Mouse (Mus musculus) CH12.LX (cell line): ENCODE measurements at regions not wholly inside any gene's neighbourhood (a gene's known extent, or its start where the extent isn't known, plus 50 kb on each side); places are given as distances from the start of the nearest gene placed in this dataset.

ENCODE experiments used
- DNase-seq: peaks from one replicate; pipeline ENCODE4 v3.0.0-alpha.2; 2013; ENCODE audit errors: extremely low read depth
- H3K27ac ChIP-seq: 2 replicates; pipeline ENCODE4 v1.5.1; 2012; ENCODE audit warnings: low read depth, mild to moderate bottlenecking, control low read depth, moderate library complexity; ENCODE audit not compliant: insufficient read depth
- H3K27me3 ChIP-seq: replicated peaks from 2 replicates; pipeline ENCODE3; 2012; ENCODE audit warnings: inconsistent platforms
- H3K36me3 ChIP-seq, 2 experiments: replicated peaks in 1 of 2; 2 replicates each; pipeline versions ENCODE3 to v1.6.1; 2012; ENCODE audit warnings: inconsistent platforms in 1 of 2, low read length in 1 of 2, mild to moderate bottlenecking in 1 of 2, mixed read lengths in 1 of 2, moderate library complexity in 1 of 2; ENCODE audit not compliant: control insufficient read depth in 1 of 2, insufficient read depth in 1 of 2
- H3K4me1 ChIP-seq, 2 experiments: 2 replicates each; pipeline ENCODE4 v1.6.1; 2012; ENCODE audit warnings: inconsistent platforms in 1 of 2, moderate library complexity in 1 of 2; ENCODE audit not compliant: insufficient read depth in 2 of 2, control insufficient read depth in 1 of 2
- H3K4me2 ChIP-seq: 2 replicates; pipeline ENCODE4 v1.6.1; 2012; ENCODE audit warnings: low read depth, mild to moderate bottlenecking, control low read depth; ENCODE audit not compliant: poor library complexity, insufficient read depth, severe bottlenecking
- H3K4me3 ChIP-seq, 3 experiments: fragments of 150-350 bp in 1 of 3; sonication (generic) in 1 of 3; replicated peaks in 1 of 3; 2 replicates each; pipeline versions ENCODE3 to v1.5.1; 2011 to 2012; ENCODE audit warnings: low read depth in 2 of 3, low read length in 2 of 3, mild to moderate bottlenecking in 2 of 3, moderate library complexity in 2 of 3, control low read depth in 1 of 3, improper control_type of control experiment in 1 of 3, inconsistent platforms in 1 of 3, mixed read lengths in 1 of 3; ENCODE audit not compliant: poor library complexity in 1 of 3
- H3K79me2 ChIP-seq: replicated peaks from 2 replicates; pipeline ENCODE4 v1.6.1; 2012; ENCODE audit warnings: mild to moderate bottlenecking, moderate library complexity; ENCODE audit not compliant: control insufficient read depth, poor library complexity, insufficient read depth, severe bottlenecking; ENCODE audit errors: extremely low read depth
- H3K9ac ChIP-seq: 2 replicates; pipeline ENCODE4 v1.6.1; 2012; ENCODE audit warnings: low read depth, mild to moderate bottlenecking, control low read depth, moderate library complexity; ENCODE audit not compliant: insufficient read depth
- H3K9me3 ChIP-seq: replicated peaks from 2 replicates; pipeline ENCODE3; 2012; ENCODE audit warnings: low read length, inconsistent platforms, mixed read lengths
- BHLHE40 ChIP-seq: IDR thresholded peaks from 2 replicates; pipeline ENCODE4 v1.6.1; 2011; ENCODE audit warnings: mild to moderate bottlenecking, low read depth, low read length, improper control_type of control experiment
- ELF1 ChIP-seq: IDR thresholded peaks from 2 replicates; pipeline ENCODE4 v1.6.1; 2014; ENCODE audit warnings: low read depth, mild to moderate bottlenecking, inconsistent platforms, low read length, improper control_type of control experiment
- EP300 ChIP-seq: IDR thresholded peaks from 2 replicates; pipeline ENCODE4 v1.6.1; 2011; ENCODE audit warnings: low read length, improper control_type of control experiment
- GABPA ChIP-seq: IDR thresholded peaks from 2 replicates; pipeline ENCODE4 v1.6.1; 2012; ENCODE audit warnings: low read depth, low read length, improper control_type of control experiment, inconsistent platforms; ENCODE audit not compliant: insufficient replicate concordance
- HCFC1 ChIP-seq: IDR thresholded peaks from 2 replicates; pipeline ENCODE4 v1.6.1; 2012; ENCODE audit warnings: low read depth, mild to moderate bottlenecking, inconsistent platforms, low read length, improper control_type of control experiment
- IRF4 ChIP-seq: IDR thresholded peaks from 2 replicates; pipeline ENCODE4 v1.6.1; 2014; ENCODE audit warnings: low read depth, mild to moderate bottlenecking, inconsistent platforms, low read length, improper control_type of control experiment
- JUND ChIP-seq: conservative IDR thresholded peaks from 2 replicates; pipeline ENCODE4 v1.6.1; 2011; ENCODE audit warnings: low read depth, low read length, improper control_type of control experiment
- KAT2A ChIP-seq: IDR thresholded peaks from 2 replicates; pipeline ENCODE4 v1.6.1; 2012; ENCODE audit warnings: low read length, improper control_type of control experiment, inconsistent platforms; ENCODE audit not compliant: insufficient replicate concordance
- MAFK ChIP-seq: IDR thresholded peaks from 2 replicates; pipeline ENCODE4 v1.6.1; 2011; ENCODE audit warnings: low read length, improper control_type of control experiment; ENCODE audit not compliant: insufficient replicate concordance
- MAX ChIP-seq: IDR thresholded peaks from 2 replicates; pipeline ENCODE4 v1.6.1; 2011; ENCODE audit warnings: low read length, improper control_type of control experiment
- MAZ ChIP-seq: IDR thresholded peaks from 2 replicates; pipeline ENCODE4 v1.6.1; 2012; ENCODE audit warnings: low read depth, mild to moderate bottlenecking, inconsistent platforms, low read length, improper control_type of control experiment, moderate library complexity
- MEF2A ChIP-seq: IDR thresholded peaks from 2 replicates; pipeline ENCODE4 v1.6.1; 2014; ENCODE audit warnings: low read depth, mild to moderate bottlenecking, inconsistent platforms, low read length, improper control_type of control experiment, borderline replicate concordance
- MXI1 ChIP-seq: IDR thresholded peaks from 2 replicates; pipeline ENCODE4 v1.6.1; 2011; ENCODE audit warnings: mild to moderate bottlenecking, low read depth, low read length, improper control_type of control experiment
- MYC ChIP-seq: IDR thresholded peaks from 2 replicates; pipeline ENCODE4 v1.6.1; 2011; ENCODE audit warnings: low read depth, mild to moderate bottlenecking, improper control_type of control experiment, low read length
- NELFE ChIP-seq: IDR thresholded peaks from 2 replicates; pipeline ENCODE4 v1.6.1; 2011; ENCODE audit warnings: low read depth, low read length, improper control_type of control experiment
- POLR2A ChIP-seq: IDR thresholded peaks from 2 replicates; pipeline ENCODE4 v1.6.1; 2011; ENCODE audit warnings: low read depth, mild to moderate bottlenecking, improper control_type of control experiment, low read length
- POLR2AphosphoS2 ChIP-seq: IDR thresholded peaks from 2 replicates; pipeline ENCODE4 v1.6.1; 2011; ENCODE audit warnings: low read depth, low read length, improper control_type of control experiment
- RAD21 ChIP-seq: IDR thresholded peaks from 2 replicates; pipeline ENCODE4 v1.6.1; 2011; ENCODE audit warnings: low read depth, mild to moderate bottlenecking, low read length, improper control_type of control experiment, moderate library complexity
- SIN3A ChIP-seq: IDR thresholded peaks from 2 replicates; pipeline ENCODE4 v1.6.1; 2012; ENCODE audit warnings: low read length, improper control_type of control experiment, inconsistent platforms
- SMC3 ChIP-seq: IDR thresholded peaks from 2 replicates; pipeline ENCODE4 v1.6.1; 2011; ENCODE audit warnings: low read depth, low read length, improper control_type of control experiment
- TBP ChIP-seq: conservative IDR thresholded peaks from 2 replicates; pipeline ENCODE4 v1.6.1; 2011; ENCODE audit warnings: low read depth, low read length, improper control_type of control experiment
- TCF12 ChIP-seq: IDR thresholded peaks from 2 replicates; pipeline ENCODE4 v1.6.1; 2014; ENCODE audit warnings: low read depth, mild to moderate bottlenecking, inconsistent platforms, low read length, improper control_type of control experiment
- USF2 ChIP-seq: conservative IDR thresholded peaks from 2 replicates; pipeline ENCODE4 v1.6.1; 2011; ENCODE audit warnings: low read depth, low read length, improper control_type of control experiment
- ZC3H11A ChIP-seq: IDR thresholded peaks from 2 replicates; pipeline ENCODE4 v1.6.1; 2012; ENCODE audit warnings: low read depth, mild to moderate bottlenecking, inconsistent platforms, low read length, improper control_type of control experiment
- ZKSCAN1 ChIP-seq: IDR thresholded peaks from 2 replicates; pipeline ENCODE4 v1.6.1; 2012; ENCODE audit warnings: low read depth, inconsistent platforms, low read length, improper control_type of control experiment, borderline replicate concordance
- dilution Hi-C: fragments of 300-500 bp; cut with MboI; formaldehyde crosslinking; loops from 2 replicates; pipeline ENCODE4 v1.14.3; 2020; ENCODE audit warnings: low sequenced_read_pairs; ENCODE audit not compliant: extremely low pct_unique_long_range_greater_than_20kb, extremely low pct_ligation_motif_present
- in situ Hi-C: fragments of 300-500 bp; cut with MboI; formaldehyde crosslinking; loops from 3 replicates; pipeline ENCODE4 v1.14.3; 2019; ENCODE audit warnings: low sequenced_read_pairs, low pct_ligation_motif_present, low pct_unique_long_range_greater_than_20kb, mixed read lengths

GRCm38 (mm10) chr2:166237554-166238269, 82.2 kb upstream of the Sulf2 start:
- Histone ChIP-seq H3K36me3 (no peaks in the 10 kb centered on the region), H3K9ac (no peak overlapping the region), H3K4me1 (no peaks in the 10 kb centered on the region; a peak in 1 of 4 replicates), H3K79me2 (no peaks in the 10 kb centered on the region), H3K27ac (no peak overlapping the region), H3K4me3 (no peak overlapping the region), H3K9me3 (peaks cover 19% of the 10 kb centered on the region), H3K27me3 (peaks cover 36% of the 10 kb centered on the region), H3K4me2 (no peak overlapping the region)
- no peak for TF ChIP-seq TBP
- TF ChIP-seq MXI1: no peak
- TF ChIP-seq GABPA: no peak
- TF ChIP-seq POLR2A: no peak
- TF ChIP-seq SIN3A: no peak
- no peak for TF ChIP-seq MYC
- no peak for TF ChIP-seq POLR2AphosphoS2
- no peak for TF ChIP-seq JUND
- no peak for TF ChIP-seq ZC3H11A
- no peak for TF ChIP-seq ELF1
- TF ChIP-seq MAX: no peak
- no peak for TF ChIP-seq SMC3
- TF ChIP-seq KAT2A: no peak
- no peak for TF ChIP-seq USF2
- no peak for TF ChIP-seq EP300
- TF ChIP-seq NELFE: no peak
- no peak for TF ChIP-seq BHLHE40
- dilution Hi-C loops: no loop called here
- no peak for DNase-seq
- in situ Hi-C loops: no loop called here

GRCm38 (mm10) chr2:166236102-166236501, 80.6 kb upstream of the Sulf2 start:
- dilution Hi-C loops (no loop called here), in situ Hi-C loops (no loop called here)
- no peak overlapping the region for H3K4me2 ChIP-seq
- no peaks in the 10 kb centered on the region for H3K79me2 ChIP-seq
- peaks cover 26% of the 10 kb centered on the region for H3K27me3 ChIP-seq
- DNase-seq: no peak
- TF ChIP-seq EP300 (no peak), ZKSCAN1 (no peak), HCFC1 (no peak), IRF4 (no peak), MEF2A (no peak), NELFE (no peak), TCF12 (no peak), USF2 (no peak), ELF1 (no peak), MYC (no peak), MAZ (no peak), POLR2AphosphoS2 (no peak), BHLHE40 (no peak), SMC3 (no peak), RAD21 (no peak), MAFK (no peak), POLR2A (no peak), TBP (no peak)
- H3K9ac ChIP-seq: no peak overlapping the region
- no peak overlapping the region for H3K4me3 ChIP-seq
- no peaks in the 10 kb centered on the region; a peak in 1 of 4 replicates for H3K4me1 ChIP-seq
- no peak overlapping the region for H3K27ac ChIP-seq
- H3K36me3 ChIP-seq: no peaks in the 10 kb centered on the region
- peaks cover 15% of the 10 kb centered on the region for H3K9me3 ChIP-seq
